Mouse (Mus musculus) myocyte (in vitro differentiated cells): Measurements from ENCODE around the gene Snapc2. TPM values are rescaled to one million over a fixed set of nuclear protein-coding genes. Genes with fewer than 3 reads are reported as not detected.

Experiments used
- H3K27me3 ChIP-seq: one replicate; pipeline ENCODE4 v1.6.1; 2011; ENCODE audit not compliant: control insufficient read depth, insufficient read depth, insufficient read length
- H3K36me3 ChIP-seq: one replicate; pipeline ENCODE4 v1.6.1; 2011; ENCODE audit not compliant: control insufficient read depth, insufficient read depth
- H3K4me2 ChIP-seq: one replicate; pipeline ENCODE4 v1.6.1; 2011; ENCODE audit warnings: low read depth, control low read depth
- H3K4me3 ChIP-seq: one replicate; pipeline ENCODE4 v1.5.1; 2011; ENCODE audit warnings: mild to moderate bottlenecking, control low read depth, moderate library complexity
- H3K79me2 ChIP-seq: one replicate; pipeline ENCODE4 v1.6.1; 2011; ENCODE audit not compliant: control insufficient read depth, insufficient read depth
- H3ac ChIP-seq: one replicate; pipeline ENCODE4 v1.6.1; 2011; ENCODE audit not compliant: control insufficient read depth, insufficient read length
- MYOG ChIP-seq, 3 experiments: IDR thresholded peaks; one replicate each; pipeline ENCODE4 v1.6.1; 2011; ENCODE audit warnings: control low read depth in 2 of 3, low read depth in 2 of 3, mild to moderate bottlenecking in 2 of 3; ENCODE audit not compliant: insufficient read length in 2 of 3, control insufficient read depth in 1 of 3, insufficient read depth in 1 of 3
- REST ChIP-seq: IDR thresholded peaks from one replicate; pipeline ENCODE4 v1.6.1; 2011; ENCODE audit warnings: mild to moderate bottlenecking, control low read depth, moderate library complexity; ENCODE audit not compliant: insufficient read depth, insufficient read length
- polyA plus RNA-seq: library from polyadenylated mRNA; unstranded; fragments of >200 nt; fragmentation: generic; extraction: Trizol; gene quantifications from one replicate; pipeline ENCODE4 v1.2.1, GENCODE M21; 2012; ENCODE audit warnings: missing spikeins

The Snapc2 gene
- polyA plus RNA-seq, 1 experiment: 36.2 TPM

DNA sequence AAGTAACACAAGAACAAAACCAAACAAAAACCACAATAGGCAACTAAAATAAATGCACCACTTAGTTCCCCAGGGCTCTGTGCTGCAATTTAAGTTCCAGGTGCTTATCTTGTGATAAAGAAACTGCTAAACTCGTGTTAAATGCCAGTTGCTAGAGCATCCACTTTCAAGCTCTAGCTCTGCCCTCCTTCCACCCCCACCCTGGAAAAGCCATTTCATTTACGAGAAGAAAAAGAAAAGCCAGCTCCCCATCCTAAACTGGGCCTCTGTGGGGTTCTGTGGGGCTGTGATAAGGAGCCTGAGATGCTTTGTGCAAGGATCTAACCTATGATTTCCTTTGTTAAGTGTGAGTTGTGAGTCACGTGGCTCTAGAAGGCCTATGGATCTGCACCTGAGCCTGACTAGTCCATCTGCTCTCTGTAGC, 51.3 kb downstream of the Snapc2 start:
- H3K79me2 ChIP-seq: peaks cover 28% of the 10 kb centered on the region
- no peak overlapping the region for H3K4me3 ChIP-seq
- no peak overlapping the region for H3K4me2 ChIP-seq
- no peaks in the 10 kb centered on the region for H3K27me3 ChIP-seq
- H3ac ChIP-seq: no peak overlapping the region
- H3K36me3 ChIP-seq: peaks cover 58% of the 10 kb centered on the region
- TF ChIP-seq REST (no peak), MYOG (IDR thresholded peaks at IDR 0.05; ENCODE audit: control insufficient read depth in 1 of 3, insufficient read depth in 1 of 3, insufficient read length in 2 of 3, low read depth in 2 of 3) (no peak)

Other genes with a start within 250 kb of the Snapc2 start
- not detected for gene Cd209f, start 147.2 kb upstream of the Snapc2 start, polyA plus RNA-seq
- not detected for gene Cd209g, start 119.0 kb upstream of the Snapc2 start, polyA plus RNA-seq
- 18.0 TPM for gene Evi5l, start 86.5 kb upstream of the Snapc2 start, polyA plus RNA-seq
- 0.19 TPM for gene Prr36, start 35.6 kb upstream of the Snapc2 start, polyA plus RNA-seq
- gene Lrrc8e, start 26.3 kb upstream of the Snapc2 start, polyA plus RNA-seq: 2.4 TPM
- 35.0 TPM for gene Map2k7, start 14.3 kb upstream of the Snapc2 start, polyA plus RNA-seq
- gene Gm49320, start 14.2 kb upstream of the Snapc2 start, polyA plus RNA-seq: 0.36 TPM
- gene Tgfbr3l, start 4.9 kb upstream of the Snapc2 start, polyA plus RNA-seq: 1.4 TPM
- gene Ctxn1, start 6.2 kb downstream of the Snapc2 start, polyA plus RNA-seq: 32.6 TPM
- gene Timm44, start 22.8 kb downstream of the Snapc2 start, polyA plus RNA-seq: 45.6 TPM
- 6.7 TPM for gene Ccl25, start 72.1 kb downstream of the Snapc2 start, polyA plus RNA-seq
- gene Elavl1, start 72.3 kb downstream of the Snapc2 start, polyA plus RNA-seq: 44.2 TPM
- 0.07 TPM for gene Cers4, start 239.9 kb downstream of the Snapc2 start, polyA plus RNA-seq